Mouse (Mus musculus): ENCODE measurements at regions not wholly inside any gene's neighbourhood (a gene's known extent, or its start where the extent isn't known, plus 50 kb on each side); places are given as distances from the start of the nearest gene placed in this dataset.
A peak's percentile ranks its signal among the peaks of the same experiment; 100 is the strongest.
"Not testable (repeated sequence)": the region's sequence is repeated elsewhere in the genome, so short reads cannot be mapped to it uniquely, and the experiment has no call there.

- 30% methylated on average over 6 of the region's 6 CpGs for WGBS
- H3K36me3 ChIP-seq (ENCODE audit: control insufficient read depth, insufficient read depth, low read length), result no peaks in the 10 kb centered on the region
- H3K4me2 ChIP-seq, result no peak overlapping the region
- H3K9ac ChIP-seq (ENCODE audit: low read length), result no peak overlapping the region
- H3K27ac ChIP-seq (ENCODE audit: low read depth, low read length), result no peak overlapping the region
- no peak for DNase-seq (ENCODE audit: low spot score, missing footprints)
- H3K4me3 ChIP-seq (ENCODE audit: low read depth, low read length), result no peak overlapping the region
- H3K4me1 ChIP-seq (ENCODE audit: control insufficient read depth, insufficient read depth, low read length), result peaks cover 2% of the 10 kb centered on the region
- H3K27me3 ChIP-seq (ENCODE audit: control insufficient read depth, insufficient read depth, low read length), result peaks cover 8% of the 10 kb centered on the region
- no peaks in the 10 kb centered on the region for H3K9me3 ChIP-seq (ENCODE audit: control insufficient read depth, low read length)
- no peak for ATAC-seq (ENCODE audit: low FRiP score)
Observed at GRCm38 (mm10) chr5:134046086-134046485, 53.4 kb upstream of the Castor2 start.

DNA sequence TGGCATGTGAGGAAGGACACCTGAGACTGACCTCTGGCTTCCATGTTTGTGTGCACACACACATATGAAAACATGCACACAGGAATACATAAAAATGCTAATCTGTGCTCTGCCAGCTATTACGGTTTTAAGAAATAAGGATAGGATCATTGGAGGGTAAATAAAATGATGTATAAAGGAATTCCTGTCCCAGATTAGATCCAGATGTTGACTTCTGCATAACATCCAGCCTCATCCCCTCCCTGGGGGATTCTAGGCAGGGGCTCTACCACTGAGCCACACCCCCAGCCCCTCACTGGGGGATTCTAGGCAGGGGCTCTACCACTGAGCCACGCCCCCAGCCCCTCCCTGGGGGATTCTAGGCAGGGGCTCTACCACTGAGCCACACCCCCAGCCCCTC lies 56.6 kb upstream of the Castor2 start:
- not testable (repeated sequence) for ATAC-seq (ENCODE audit: low FRiP score); H3K27ac ChIP-seq (ENCODE audit: low read depth, low read length); H3K4me2 ChIP-seq; H3K4me3 ChIP-seq (ENCODE audit: low read depth, low read length); H3K9me3 ChIP-seq (ENCODE audit: control insufficient read depth, low read length); H3K4me1 ChIP-seq (ENCODE audit: control insufficient read depth, insufficient read depth, low read length); H3K9ac ChIP-seq (ENCODE audit: low read length); H3K27me3 ChIP-seq (ENCODE audit: control insufficient read depth, insufficient read depth, low read length); DNase-seq (ENCODE audit: low spot score, missing footprints); H3K36me3 ChIP-seq (ENCODE audit: control insufficient read depth, insufficient read depth, low read length)
- 77% methylated on average over 1 of the region's 2 CpGs for WGBS

- WGBS, result 66% methylated on average over 11 of the region's 11 CpGs
- Histone ChIP-seq H3K9me3 (ENCODE audit: control insufficient read depth, low read length) (no peaks in the 10 kb centered on the region), H3K27ac (ENCODE audit: low read depth, low read length) (no peak overlapping the region), H3K27me3 (ENCODE audit: control insufficient read depth, insufficient read depth, low read length) (no peaks in the 10 kb centered on the region), H3K4me2 (no peak overlapping the region), H3K9ac (ENCODE audit: low read length) (no peak overlapping the region), H3K4me3 (ENCODE audit: low read depth, low read length) (no peak overlapping the region), H3K4me1 (ENCODE audit: control insufficient read depth, insufficient read depth, low read length) (no peaks in the 10 kb centered on the region), H3K36me3 (ENCODE audit: control insufficient read depth, insufficient read depth, low read length) (no peaks in the 10 kb centered on the region)
- ATAC-seq (ENCODE audit: low FRiP score) (no peak), DNase-seq (ENCODE audit: low spot score, missing footprints) (no peak)
Observed at GRCm38 (mm10) chr5:134027316-134027966, 72.1 kb upstream of the Castor2 start.

GRCm38 (mm10) chr5:134019651-134020432 lies 79.7 kb upstream of the Castor2 start:
- no peaks in the 10 kb centered on the region for H3K4me1 ChIP-seq (ENCODE audit: control insufficient read depth, insufficient read depth, low read length)
- no peaks in the 10 kb centered on the region for H3K36me3 ChIP-seq (ENCODE audit: control insufficient read depth, insufficient read depth, low read length)
- no peak overlapping the region for H3K27ac ChIP-seq (ENCODE audit: low read depth, low read length)
- DNase-seq (ENCODE audit: low spot score, missing footprints), result no peak
- WGBS, result 84% methylated on average over 13 of the region's 13 CpGs
- no peak overlapping the region for H3K9ac ChIP-seq (ENCODE audit: low read length)
- no peak overlapping the region for H3K4me3 ChIP-seq (ENCODE audit: low read depth, low read length)
- H3K9me3 ChIP-seq (ENCODE audit: control insufficient read depth, low read length), result no peaks in the 10 kb centered on the region
- H3K27me3 ChIP-seq (ENCODE audit: control insufficient read depth, insufficient read depth, low read length), result no peaks in the 10 kb centered on the region
- ATAC-seq (ENCODE audit: low FRiP score), result no peak
- no peak overlapping the region for H3K4me2 ChIP-seq

DNA sequence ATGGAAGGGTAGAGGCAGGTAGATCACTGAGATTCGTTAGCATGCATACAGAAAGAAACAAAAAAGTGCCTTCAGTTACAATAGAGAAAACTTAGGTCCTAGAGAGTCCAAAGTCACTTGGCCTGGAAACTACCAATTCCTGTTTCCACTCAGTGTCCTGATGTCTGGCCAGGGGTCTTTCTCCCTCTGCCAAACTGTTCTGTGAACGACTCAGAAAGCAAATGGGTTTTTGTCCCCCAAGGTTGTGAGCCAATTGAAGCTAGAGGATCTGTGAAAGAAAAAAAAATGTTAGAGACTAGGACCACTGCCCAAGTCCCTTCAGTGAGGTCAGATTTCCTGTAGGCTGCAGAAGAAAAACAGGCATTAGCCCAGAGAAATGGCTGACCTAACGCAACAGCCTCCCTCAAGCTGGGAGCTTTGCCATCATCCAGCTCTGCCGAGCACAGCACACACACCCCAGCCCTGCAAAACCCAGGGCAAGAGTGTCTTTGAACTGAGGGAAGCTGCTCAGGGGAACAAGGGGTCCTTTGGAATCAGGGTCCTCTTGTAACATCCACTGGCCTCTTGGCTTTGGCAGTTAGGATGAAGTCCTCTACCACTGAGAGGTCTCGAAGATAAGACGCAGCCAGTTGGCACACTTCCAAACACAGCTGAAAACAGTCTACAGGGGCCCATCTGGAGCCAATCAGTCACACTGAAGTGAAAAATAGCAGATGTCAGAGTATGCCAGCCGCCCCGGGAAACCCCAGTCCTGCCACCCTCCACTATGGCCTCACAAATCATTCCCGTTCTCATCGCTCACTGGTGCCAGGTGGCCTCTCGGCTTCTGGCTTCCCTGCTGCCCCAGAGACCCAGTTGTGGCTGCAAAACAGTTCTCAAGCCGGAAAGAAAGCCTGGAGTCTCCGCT lies 85.0 kb upstream of the Castor2 start:
- Histone ChIP-seq H3K9me3 (ENCODE audit: control insufficient read depth, low read length) (no peaks in the 10 kb centered on the region), H3K4me2 (no peak overlapping the region), H3K9ac (ENCODE audit: low read length) (no peak overlapping the region), H3K27ac (ENCODE audit: low read depth, low read length) (no peak overlapping the region), H3K4me3 (ENCODE audit: low read depth, low read length) (no peak overlapping the region), H3K36me3 (ENCODE audit: control insufficient read depth, insufficient read depth, low read length) (no peaks in the 10 kb centered on the region), H3K4me1 (ENCODE audit: control insufficient read depth, insufficient read depth, low read length) (no peaks in the 10 kb centered on the region), H3K27me3 (ENCODE audit: control insufficient read depth, insufficient read depth, low read length) (no peaks in the 10 kb centered on the region)
- ATAC-seq (ENCODE audit: low FRiP score) (no peak), DNase-seq (ENCODE audit: low spot score, missing footprints) (peak; percentile 90)
- WGBS, result 78% methylated on average over 13 of the region's 13 CpGs

GRCm38 (mm10) chr5:134013206-134013605 lies 86.3 kb upstream of the Castor2 start:
- Histone ChIP-seq H3K36me3 (ENCODE audit: control insufficient read depth, insufficient read depth, low read length) (no peaks in the 10 kb centered on the region), H3K27me3 (ENCODE audit: control insufficient read depth, insufficient read depth, low read length) (peaks cover 3% of the 10 kb centered on the region; the same call in 1 of the 2 replicates), H3K4me1 (ENCODE audit: control insufficient read depth, insufficient read depth, low read length) (no peaks in the 10 kb centered on the region), H3K4me3 (ENCODE audit: low read depth, low read length) (no peak overlapping the region), H3K27ac (ENCODE audit: low read depth, low read length) (no peak overlapping the region), H3K9ac (ENCODE audit: low read length) (no peak overlapping the region), H3K9me3 (ENCODE audit: control insufficient read depth, low read length) (no peaks in the 10 kb centered on the region), H3K4me2 (no peak overlapping the region)
- WGBS, result 85% methylated on average over 8 of the region's 8 CpGs
- DNase-seq (ENCODE audit: low spot score, missing footprints) (no peak), ATAC-seq (ENCODE audit: low FRiP score) (no peak)

DNA sequence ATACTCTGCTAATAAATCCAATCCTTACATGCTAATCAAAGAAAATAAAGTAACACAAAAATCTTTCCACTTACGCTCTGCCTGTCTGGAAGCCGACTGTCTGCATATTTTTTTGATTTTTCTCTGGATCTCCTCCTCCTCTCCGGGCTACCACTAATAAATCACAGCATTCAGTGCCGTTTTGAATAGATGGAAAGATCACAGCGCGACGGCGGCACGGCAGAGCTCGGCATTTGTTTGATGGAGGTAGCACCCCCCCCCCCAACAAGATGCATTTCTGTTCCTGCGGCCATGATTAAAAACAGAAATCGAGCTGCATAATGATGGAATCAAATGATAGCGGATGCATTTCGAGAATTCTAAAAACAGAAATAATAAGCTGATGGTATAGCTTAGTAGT lies 89.7 kb upstream of the Castor2 start:
- no peaks in the 10 kb centered on the region for H3K36me3 ChIP-seq (ENCODE audit: control insufficient read depth, insufficient read depth, low read length)
- 88% methylated on average over 14 of the region's 14 CpGs for WGBS
- H3K27ac ChIP-seq (ENCODE audit: low read depth, low read length), result no peak overlapping the region
- H3K9ac ChIP-seq (ENCODE audit: low read length), result no peak overlapping the region
- H3K9me3 ChIP-seq (ENCODE audit: control insufficient read depth, low read length), result no peaks in the 10 kb centered on the region
- H3K4me2 ChIP-seq, result no peak overlapping the region
- ATAC-seq (ENCODE audit: low FRiP score) (no peak), DNase-seq (ENCODE audit: low spot score, missing footprints) (no peak)
- peaks cover 6% of the 10 kb centered on the region; the same call in 1 of the 2 replicates for H3K4me1 ChIP-seq (ENCODE audit: control insufficient read depth, insufficient read depth, low read length)
- H3K4me3 ChIP-seq (ENCODE audit: low read depth, low read length), result no peak overlapping the region
- peaks cover 3% of the 10 kb centered on the region; the same call in 1 of the 2 replicates for H3K27me3 ChIP-seq (ENCODE audit: control insufficient read depth, insufficient read depth, low read length)

GRCm38 (mm10) chr5:134007127-134007771 lies 92.3 kb upstream of the Castor2 start:
- Histone ChIP-seq H3K9me3 (ENCODE audit: control insufficient read depth, low read length) (no peaks in the 10 kb centered on the region), H3K4me2 (no peak overlapping the region), H3K4me1 (ENCODE audit: control insufficient read depth, insufficient read depth, low read length) (peaks cover 6% of the 10 kb centered on the region; the same call in 1 of the 2 replicates), H3K9ac (ENCODE audit: low read length) (no peak overlapping the region), H3K4me3 (ENCODE audit: low read depth, low read length) (no peak overlapping the region), H3K27me3 (ENCODE audit: control insufficient read depth, insufficient read depth, low read length) (peaks cover 3% of the 10 kb centered on the region; the same call in 1 of the 2 replicates), H3K27ac (ENCODE audit: low read depth, low read length) (no peak overlapping the region), H3K36me3 (ENCODE audit: control insufficient read depth, insufficient read depth, low read length) (no peaks in the 10 kb centered on the region)
- DNase-seq (ENCODE audit: low spot score, missing footprints), result no peak
- 22% methylated on average over 3 of the region's 3 CpGs for WGBS
- peak; percentile 64 for ATAC-seq (ENCODE audit: low FRiP score)
